Mouse (Mus musculus) cerebellum, adult 2 months (tissue): ENCODE measurements at regions not wholly inside any gene's neighbourhood (a gene's known extent, or its start where the extent isn't known, plus 50 kb on each side); places are given as distances from the start of the nearest gene placed in this dataset.

Experiments used
- CTCF ChIP-seq: fragments of 200-500 bp; IDR thresholded peaks from 2 replicates; pipeline ENCODE4 v1.5.1; 2011; ENCODE audit warnings: low read depth, mild to moderate bottlenecking, control low read depth, low read length, moderate library complexity, borderline replicate concordance; ENCODE audit not compliant: insufficient read depth
- POLR2A ChIP-seq: fragments of 200-500 bp; IDR thresholded peaks from 2 replicates; pipeline ENCODE4 v1.6.1; 2011; ENCODE audit warnings: low read length, control low read depth, borderline replicate concordance; ENCODE audit not compliant: insufficient read depth

- TF ChIP-seq CTCF, result no peak
- TF ChIP-seq POLR2A, result no peak
Observed at GRCm38 (mm10) chr9:104399927-104400326, 62.4 kb upstream of the Acpp start.
